Comparison of ENCODE assay signal across 29 mouse cellular contexts in genomic region chr3:84275124-84275523, GRCm38 (mm10). TPM values are rescaled to one million over a fixed set of nuclear protein-coding genes. Genes with fewer than 3 reads are reported as not detected.
DNase-seq lines count a peak whose midpoint lies in the region; ATAC-seq and TF ChIP-seq lines count a peak whose summit lies in the region.
"Had no signal": no experiment of that assay in that cellular context is flagged by ENCODE, and none has a peak within 500 bp of the region (broad histone marks: within the 10 kb centered on the region; RNA-seq: fewer than 3 reads in every experiment).

No protein-coding gene starts in this region.

- 0 out of 2 replicates have a peak, but pooled peaks have one; percentile 50 for ATAC-seq in frontal cortex, adult (ENCODE audit: low TSS enrichment)
- no peak for ATAC-seq in heart, embryonic 13.5 days (ENCODE audit: extremely low read depth, insufficient number of reproducible peaks, low FRiP score, low TSS enrichment)
- ATAC-seq in heart, embryonic 15.5 days (replicated peaks; ENCODE audit: insufficient number of reproducible peaks, insufficient read depth, low FRiP score, low read depth) = no peak
- ATAC-seq in heart, postnatal 0 days (ENCODE audit: insufficient read depth, low read depth) = no peak
- ATAC-seq: activated CD4-positive, CD25-positive, alpha-beta regulatory T cell, adult 4 months; CD4-positive, CD25-positive, alpha-beta regulatory T cell, adult 4 months; forebrain, embryonic 14.5 days; Patski had no signal

- H3K36me3 ChIP-seq in heart, embryonic 13.5 days = no peaks in the 10 kb centered on the region
- H3K36me3 ChIP-seq in heart, embryonic 15.5 days = no peaks in the 10 kb centered on the region
- H3K36me3 ChIP-seq in heart, postnatal 0 days (replicated peaks; ENCODE audit: control insufficient read depth, insufficient read depth, low read length) = no peaks in the 10 kb centered on the region
- no peaks in the 10 kb centered on the region for H3K36me3 ChIP-seq in heart, embryonic 10.5 days
- H3K36me3 ChIP-seq: embryonic facial prominence, embryonic 13.5 days; embryonic facial prominence, embryonic 15.5 days; forebrain, embryonic 10.5 days; forebrain, embryonic 12.5 days; G1E had no signal

- DNase-seq in frontal cortex, adult 2 months (ENCODE audit: extremely low spot score in 1 of 2, low spot score in 1 of 2) = no peak
- DNase-seq in heart, postnatal 4 days = no peak
- DNase-seq in heart, postnatal 36 days = no peak
- peak; percentile 55 for DNase-seq in heart, postnatal 0 days (ENCODE audit: low spot score)
- no peak for DNase-seq in heart, embryonic 10.5 days (ENCODE audit: low spot score)
- DNase-seq: adrenal gland, adult 8-10 months; adrenal gland, postnatal 14 days; adrenal gland, postnatal 36 days; B cell, adult 2 months; cerebellum, adult 11 months; cerebellum, adult 18-20 months; cerebellum, adult 8-10 months; cerebellum, adult 9-11 months; cerebellum, postnatal 14 days; cerebellum, postnatal 36 days; embryo, embryonic 11 days had no signal

- H3K4me2 ChIP-seq in heart, embryonic 13.5 days = peak overlapping the region; percentile 10; the same call in 1 of the 2 replicates
- no peak overlapping the region for H3K4me2 ChIP-seq in heart, embryonic 15.5 days
- H3K4me2 ChIP-seq in heart, postnatal 0 days (ENCODE audit: low read depth, low read length) = no peak overlapping the region
- H3K4me2 ChIP-seq: embryonic facial prominence, embryonic 13.5 days; embryonic facial prominence, embryonic 15.5 days; forebrain, embryonic 12.5 days had no signal

- peaks cover 42% of the 10 kb centered on the region for H3K4me1 ChIP-seq in heart, embryonic 13.5 days
- H3K4me1 ChIP-seq in heart, embryonic 15.5 days (replicated peaks) = peaks cover 29% of the 10 kb centered on the region
- peaks cover 4% of the 10 kb centered on the region; the same call in 1 of the 2 replicates for H3K4me1 ChIP-seq in heart, postnatal 0 days (ENCODE audit: control insufficient read depth, insufficient read depth)
- H3K4me1 ChIP-seq in heart, embryonic 10.5 days = peaks cover 18% of the 10 kb centered on the region

- H3K9ac ChIP-seq in heart, embryonic 13.5 days = no peak overlapping the region
- no peak overlapping the region for H3K9ac ChIP-seq in heart, embryonic 15.5 days
- H3K9ac ChIP-seq in heart, postnatal 0 days (replicated peaks; ENCODE audit: low read depth, low read length) = no peak overlapping the region
- H3K9ac ChIP-seq: embryonic facial prominence, embryonic 13.5 days; embryonic facial prominence, embryonic 15.5 days; forebrain, embryonic 12.5 days had no signal

- no peak for TF ChIP-seq CTCF in heart, postnatal 0 days (IDR thresholded peaks at IDR 0.05; ENCODE audit: low read depth)

- H3K9me3 ChIP-seq in heart, embryonic 13.5 days = no peaks in the 10 kb centered on the region
- H3K9me3 ChIP-seq in heart, embryonic 15.5 days (replicated peaks) = no peaks in the 10 kb centered on the region
- H3K9me3 ChIP-seq in heart, postnatal 0 days (replicated peaks; ENCODE audit: control insufficient read depth, low read length) = no peaks in the 10 kb centered on the region
- no peaks in the 10 kb centered on the region for H3K9me3 ChIP-seq in heart, embryonic 10.5 days
- H3K9me3 ChIP-seq: embryonic facial prominence, embryonic 13.5 days; embryonic facial prominence, embryonic 15.5 days; forebrain, embryonic 10.5 days; forebrain, embryonic 12.5 days; G1E had no signal

- H3K27ac ChIP-seq in heart, embryonic 13.5 days (replicated peaks) = peak overlapping the region; percentile 9
- peak overlapping the region; percentile 35; the same call in 1 of the 2 replicates for H3K27ac ChIP-seq in heart, embryonic 15.5 days
- no peak overlapping the region for H3K27ac ChIP-seq in heart, postnatal 0 days (ENCODE audit: low read depth)
- no peak overlapping the region for H3K27ac ChIP-seq in heart, embryonic 10.5 days
- H3K27ac ChIP-seq: embryonic facial prominence, embryonic 13.5 days; embryonic facial prominence, embryonic 15.5 days; forebrain, embryonic 10.5 days; forebrain, embryonic 12.5 days had no signal

- WGBS in heart, embryonic 13.5 days = 42% methylated on average over 4 of the region's 4 CpGs
- 41% methylated on average over 4 of the region's 4 CpGs for WGBS in heart, embryonic 15.5 days
- WGBS in heart, postnatal 0 days = 36% methylated on average over 4 of the region's 4 CpGs
- 59% methylated on average over 4 of the region's 4 CpGs for WGBS in heart, embryonic 10.5 days

- no peak for TF ChIP-seq EP300 in heart, postnatal 0 days (IDR thresholded peaks at IDR 0.05; ENCODE audit: low read depth)

- H3K27me3 ChIP-seq in heart, embryonic 13.5 days (replicated peaks) = peaks cover 13% of the 10 kb centered on the region; the same call in 1 of the 2 replicates
- H3K27me3 ChIP-seq in heart, embryonic 15.5 days = no peaks in the 10 kb centered on the region
- H3K27me3 ChIP-seq in heart, postnatal 0 days (ENCODE audit: control insufficient read depth, insufficient read depth, low read length) = no peaks in the 10 kb centered on the region
- 0 out of 2 replicates have a peak, but pooled peaks cover 4% of the 10 kb centered on the region for H3K27me3 ChIP-seq in heart, embryonic 10.5 days (ENCODE audit: insufficient read depth, poor library complexity, severe bottlenecking)
- H3K27me3 ChIP-seq: embryonic facial prominence, embryonic 13.5 days; forebrain, embryonic 12.5 days; Patski had no signal

- intact Hi-C loops in heart, postnatal 36 days (cut with DNase I) = no loop called here

- no peak overlapping the region for H3K4me3 ChIP-seq in heart, embryonic 13.5 days
- no peak overlapping the region for H3K4me3 ChIP-seq in heart, embryonic 15.5 days
- H3K4me3 ChIP-seq in heart, postnatal 0 days (ENCODE audit: low read depth, low read length) = no peak overlapping the region
- no peak overlapping the region for H3K4me3 ChIP-seq in heart, embryonic 10.5 days
- H3K4me3 ChIP-seq: embryonic facial prominence, embryonic 13.5 days; embryonic facial prominence, embryonic 15.5 days; erythroblast, embryonic 14.5 days; forebrain, embryonic 10.5 days; forebrain, embryonic 12.5 days had no signal

RNA-seq across cellular contexts. Expression of gene Trim2, which starts 31.6 kb away (rescaled TPM):
- polyA plus RNA-seq in frontal cortex, adult 2 months (2012; rRNA removed) = 94.3 and 106 TPM in 2 replicates
- polyA plus RNA-seq in heart, embryonic 13.5 days (2015; fragmentation: Nextera tagmentation; extraction: Ambion mirVana) = 7.2 and 7.6 TPM in 2 replicates
- 10 to 100 TPM in 1 of 2 experiments, 1 to 10 TPM in 1; 8.9 to 10.1 TPM for total RNA-seq in heart, postnatal 4 days (2021)
- 7.9 and 11.9 TPM in 2 replicates for polyA plus RNA-seq in heart, embryonic 15.5 days (2015; fragmentation: Nextera tagmentation; extraction: Ambion mirVana)
- 1 to 10 TPM; 5.1 to 5.8 TPM for total RNA-seq in heart, postnatal 36 days (2021)
- total RNA-seq in heart, postnatal 0 days (2014; rRNA removed; ENCODE audit: low replicate concordance) = 6.1 and 11.0 TPM in 2 replicates
- polyA plus RNA-seq in heart, postnatal 0 days (2015; fragmentation: Nextera tagmentation; extraction: Ambion mirVana) = 4.9 and 6.0 TPM in 2 replicates
- polyA plus RNA-seq in heart, embryonic 10.5 days (2016; fragmentation: Nextera tagmentation; extraction: Ambion mirVana) = 7.1 and 8.0 TPM in 2 replicates
- polyA plus RNA-seq: G1E had no signal

Comparison
In these comparisons a context has a peak if more than half of its experiments do, and no peak if none do; other contexts are left out.
1. H3K27ac ChIP-seq: peak in heart, embryonic 13.5 days (single experiment) and heart, embryonic 15.5 days (single experiment); none in heart, postnatal 0 days (single experiment) and heart, embryonic 10.5 days (single experiment).